7 mouse cellular contexts compared by ENCODE assay signal in the genomic region with DNA sequence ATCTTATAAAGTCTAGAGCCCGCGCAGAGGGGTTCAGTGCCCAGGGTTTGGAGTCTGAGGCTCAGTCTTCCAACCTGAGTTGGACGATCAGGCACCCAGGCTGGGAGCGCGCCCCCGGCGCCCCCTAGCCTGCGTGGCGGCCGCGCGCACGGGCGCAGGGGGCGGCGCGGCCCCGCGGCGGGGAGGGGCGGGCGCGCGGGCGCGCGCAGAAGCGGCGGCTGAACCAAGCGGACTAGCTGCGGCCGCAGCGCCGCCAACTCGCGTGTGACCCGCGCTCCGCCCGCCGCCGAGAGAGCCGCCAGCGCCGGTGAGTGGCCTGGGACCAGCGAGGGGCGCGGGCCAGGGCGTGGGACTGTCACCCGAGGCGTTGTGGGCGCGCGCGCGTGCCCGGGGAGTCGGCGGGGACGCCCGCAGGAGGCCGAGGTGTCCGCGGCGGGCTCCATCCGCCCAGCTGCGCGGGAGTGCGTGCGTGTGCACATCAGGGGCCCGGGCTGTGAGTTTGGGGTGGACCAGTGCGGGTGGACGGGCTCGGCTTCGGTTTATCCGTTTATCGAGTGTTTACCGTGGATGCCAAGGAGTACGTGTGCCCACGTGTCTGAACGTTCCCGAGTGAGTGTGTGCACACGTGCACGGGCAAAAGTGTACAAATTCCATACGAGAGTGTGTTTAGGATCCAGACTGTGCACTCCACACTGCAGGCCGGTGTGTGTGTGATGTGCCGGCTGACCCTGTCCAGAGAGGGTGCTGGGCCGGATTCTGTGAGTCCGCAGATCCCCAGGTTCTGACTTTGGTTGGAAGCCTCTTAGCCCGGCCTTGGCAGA. TPM values are rescaled to one million over a fixed set of nuclear protein-coding genes. Genes with fewer than 3 reads are reported as not detected.
DNase-seq lines count a peak whose midpoint lies in the region; ATAC-seq lines count a peak whose summit lies in the region.

Gene Nek6 (plus strand): TSS at position 157 of the 821 bp plus-strand sequence.

- intact Hi-C loops in left cerebral cortex, postnatal 10 days (cut with DNase I), result no loop called here

- DNase-seq in R1 (ENCODE audit: low read depth, low spot score), result peak; percentile 49
- peak; percentile 61 for DNase-seq in cerebellum, adult 8-10 months
- DNase-seq in frontal cortex, postnatal 25 days (ENCODE audit: low spot score in 2 of 2), result peak; percentile 35 to 44
- peak; percentile 72 for DNase-seq in hindbrain, embryonic 14.5 days (ENCODE audit: low spot score)
- peak in 1 of 2 experiments; percentile 84 for DNase-seq in left cerebral cortex, postnatal 10 days (ENCODE audit: extremely low spot score in 1 of 2, low spot score in 2 of 2)
- DNase-seq in right cerebral cortex, postnatal 25 days, result peak; percentile 80

- peak within 1 kb of the TSS; percentile 83 for H3K27ac ChIP-seq in hindbrain, embryonic 14.5 days

- peak; percentile 74 for ATAC-seq in hindbrain, embryonic 14.5 days (ENCODE audit: low FRiP score)
- ATAC-seq in megakaryocyte, adult 5-6 weeks (ENCODE audit: poor library complexity, severe bottlenecking), result peak; percentile 34

- peaks cover 11% of the 10 kb centered on the region for H3K4me1 ChIP-seq in hindbrain, embryonic 14.5 days (replicated peaks; ENCODE audit: control insufficient read depth, insufficient read depth, low read length)

- peak within 1 kb of the TSS; percentile 81 for H3K4me2 ChIP-seq in hindbrain, embryonic 14.5 days (replicated peaks)

- H3K4me3 ChIP-seq in hindbrain, embryonic 14.5 days (replicated peaks; ENCODE audit: low read length), result peak within 1 kb of the TSS; percentile 86

- no peaks in the 10 kb centered on the region for H3K27me3 ChIP-seq in hindbrain, embryonic 14.5 days (ENCODE audit: control insufficient read depth, insufficient read depth, low read length)

- WGBS in hindbrain, embryonic 14.5 days, result under 1% methylated on average over 70 of the region's 90 CpGs

- H3K9me3 ChIP-seq in hindbrain, embryonic 14.5 days (ENCODE audit: control insufficient read depth, low read length), result no peaks in the 10 kb centered on the region

- H3K36me3 ChIP-seq in hindbrain, embryonic 14.5 days (replicated peaks; ENCODE audit: control insufficient read depth, insufficient read depth), result no peaks in the 10 kb centered on the region

- H3K9ac ChIP-seq in hindbrain, embryonic 14.5 days, result peak within 1 kb of the TSS; percentile 86

RNA-seq across cellular contexts. Expression of gene Nek6, which starts in this region (rescaled TPM):
- 55.0 and 58.4 TPM in 2 replicates for polyA plus RNA-seq in hindbrain, embryonic 14.5 days (2014; fragmentation: Nextera tagmentation; extraction: Ambion mirVana)
- 10 to 100 TPM; 34.2 to 37.0 TPM for total RNA-seq in left cerebral cortex, postnatal 10 days (2021)
- 4.1 and 6.9 TPM in 2 replicates for total RNA-seq in megakaryocyte, adult 5-6 weeks (2015)
- total RNA-seq in megakaryocyte, adult 5-6 weeks (2017), result 1.9 and 3.4 TPM in 2 replicates

Comparison
In these comparisons a context has a peak if more than half of its experiments do, and no peak if none do; other contexts are left out.
1. RNA of gene Nek6 (total RNA-seq): 34.2 to 37.0 TPM in left cerebral cortex, postnatal 10 days; 1.9 to 6.9 TPM in megakaryocyte, adult 5-6 weeks; every median in the first group is over 4 times any median in the second.